Mouse (Mus musculus) heart, postnatal 0 days (tissue): ENCODE measurements around the gene Gm20075.

ENCODE experiments used
- CTCF ChIP-seq: IDR thresholded peaks from 2 replicates; pipeline ENCODE4 v1.5.1; 2016; ENCODE audit warnings: antibody characterized with exemption, control low read depth, low read depth
- EP300 ChIP-seq: IDR thresholded peaks from 2 replicates; pipeline ENCODE4 v1.6.1; 2016; ENCODE audit warnings: antibody characterized with exemption, low read depth

DNA sequence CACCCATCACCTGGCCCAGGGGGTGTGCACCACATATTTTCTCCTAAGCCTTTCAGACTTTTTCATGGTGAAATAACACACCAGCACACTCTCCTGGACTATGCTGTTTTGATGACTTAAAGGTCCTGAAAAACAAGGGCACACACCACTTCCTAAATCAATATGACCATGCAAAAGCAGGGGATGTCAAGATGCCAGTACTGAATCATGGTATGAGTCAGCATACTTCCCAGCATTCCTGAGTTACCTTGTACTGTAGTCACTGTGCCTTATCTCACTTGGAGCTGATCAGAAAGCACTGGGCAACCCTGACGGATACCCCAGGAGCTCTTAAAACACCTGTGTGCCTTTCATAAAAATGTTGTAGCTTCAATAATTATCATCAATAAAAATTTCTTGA, 41.6 kb downstream of the Gm20075 start:
- TF ChIP-seq CTCF, result no peak
- no peak for TF ChIP-seq EP300
